ENCODE assay signal across 15 mouse cellular contexts in genomic region chr14:62561875-62562748, GRCm38 (mm10). TPM values are rescaled to one million over a fixed set of nuclear protein-coding genes. Genes with fewer than 3 reads are reported as not detected.
DNase-seq lines count a peak whose midpoint lies in the region; ATAC-seq lines count a peak whose summit lies in the region.
"Had no signal": no experiment of that assay in that cellular context is flagged by ENCODE, and none has a peak within 500 bp of the region (broad histone marks: within the 10 kb centered on the region; RNA-seq: fewer than 3 reads in every experiment).

No protein-coding gene starts in this region.

- H3K4me3 ChIP-seq in heart, embryonic 13.5 days: no peak overlapping the region
- H3K4me3 ChIP-seq in heart, embryonic 10.5 days: no peak overlapping the region
- H3K4me3 ChIP-seq: limb, embryonic 10.5 days had no signal

- intact Hi-C loops in gastrocnemius, postnatal 36 days (cut with DNase I): no loop called here

- no peak for DNase-seq in heart, embryonic 10.5 days (ENCODE audit: low spot score)
- DNase-seq in right cerebral cortex, adult 18-20 months: peak; percentile 59
- DNase-seq in right cerebral cortex, postnatal 14 days: no peak
- peak; percentile 63 to 67 for DNase-seq in layer of hippocampus, postnatal 14 days (ENCODE audit: low spot score in 2 of 2)
- no peak for DNase-seq in gastrocnemius, postnatal 4 days (ENCODE audit: low spot score in 2 of 2)
- no peak for DNase-seq in embryo, embryonic 10.5 days (ENCODE audit: low spot score)
- no peak for DNase-seq in gastrocnemius, postnatal 36 days
- DNase-seq: adrenal gland, postnatal 36 days; cerebellum, postnatal 25 days; lung, adult 18-20 months had no signal

- H3K27me3 ChIP-seq in heart, embryonic 13.5 days (replicated peaks): peaks cover 16% of the 10 kb centered on the region
- H3K27me3 ChIP-seq in heart, embryonic 10.5 days (ENCODE audit: insufficient read depth, poor library complexity, severe bottlenecking): peaks cover 7% of the 10 kb centered on the region

- peaks cover 5% of the 10 kb centered on the region for H3K4me1 ChIP-seq in heart, embryonic 13.5 days
- H3K4me1 ChIP-seq in heart, embryonic 10.5 days: peaks cover 11% of the 10 kb centered on the region; the same call in 1 of the 2 replicates
- H3K4me1 ChIP-seq: limb, embryonic 10.5 days had no signal

- no peak overlapping the region for H3K27ac ChIP-seq in heart, embryonic 13.5 days (replicated peaks)
- no peak overlapping the region for H3K27ac ChIP-seq in heart, embryonic 10.5 days
- H3K27ac ChIP-seq: limb, embryonic 10.5 days had no signal

- H3K9me3 ChIP-seq in heart, embryonic 13.5 days: no peaks in the 10 kb centered on the region
- H3K9me3 ChIP-seq in heart, embryonic 10.5 days: no peaks in the 10 kb centered on the region
- H3K9me3 ChIP-seq: limb, embryonic 10.5 days had no signal

- H3K9ac ChIP-seq in heart, embryonic 13.5 days: 0 out of 2 replicates have a peak overlapping the region, but pooled peaks have one; percentile 14

- H3K4me2 ChIP-seq in heart, embryonic 13.5 days: no peak overlapping the region

- H3K36me3 ChIP-seq in heart, embryonic 13.5 days: no peaks in the 10 kb centered on the region
- H3K36me3 ChIP-seq in heart, embryonic 10.5 days: no peaks in the 10 kb centered on the region
- H3K36me3 ChIP-seq: limb, embryonic 10.5 days had no signal

- 57% methylated on average over 17 of the region's 17 CpGs for WGBS in heart, embryonic 13.5 days
- 62% methylated on average over 17 of the region's 17 CpGs for WGBS in heart, embryonic 10.5 days

- ATAC-seq in heart, embryonic 13.5 days (ENCODE audit: extremely low read depth, insufficient number of reproducible peaks, low FRiP score, low TSS enrichment): no peak

RNA-seq across cellular contexts. Expression of gene Gm4131, which starts 4.6 kb away (rescaled TPM):
- polyA plus RNA-seq in heart, embryonic 13.5 days (2015; fragmentation: Nextera tagmentation; extraction: Ambion mirVana): not detected in 2 replicates
- not detected in 2 replicates for polyA plus RNA-seq in heart, embryonic 10.5 days (2016; fragmentation: Nextera tagmentation; extraction: Ambion mirVana)
- not detected for total RNA-seq in layer of hippocampus, postnatal 14 days (2021)
- not detected for total RNA-seq in gastrocnemius, postnatal 4 days (2021)
- not detected for total RNA-seq in gastrocnemius, postnatal 36 days (2021)
- total RNA-seq: adrenal gland, postnatal 36 days; heart, adult 8-10 months; monocyte, adult 5-6 weeks had no signal
- polyA plus RNA-seq: limb, embryonic 10.5 days; stomach, embryonic 14.5 days had no signal

RNA-seq across cellular contexts. Expression of gene Fam124a, which starts 6.6 kb away (rescaled TPM):
- 2.4 and 3.5 TPM in 2 replicates for polyA plus RNA-seq in heart, embryonic 13.5 days (2015; fragmentation: Nextera tagmentation; extraction: Ambion mirVana)
- 1.4 and 2.0 TPM in 2 replicates for polyA plus RNA-seq in heart, embryonic 10.5 days (2016; fragmentation: Nextera tagmentation; extraction: Ambion mirVana)
- total RNA-seq in layer of hippocampus, postnatal 14 days (2021): 10 to 100 TPM; 19.4 to 21.8 TPM
- 1 to 10 TPM; 4.1 to 4.3 TPM for total RNA-seq in gastrocnemius, postnatal 4 days (2021)
- total RNA-seq in gastrocnemius, postnatal 36 days (2021): 1 to 10 TPM; 1.4 to 2.5 TPM
- total RNA-seq: monocyte, adult 5-6 weeks had no signal

Comparison
In these comparisons a context has a peak if more than half of its experiments do, and no peak if none do; other contexts are left out.
1. DNase-seq: peak in right cerebral cortex, adult 18-20 months (single experiment) and layer of hippocampus, postnatal 14 days (2 of 2); none in heart, embryonic 10.5 days (single experiment), right cerebral cortex, postnatal 14 days (single experiment), gastrocnemius, postnatal 4 days (0 of 2), embryo, embryonic 10.5 days (single experiment) and gastrocnemius, postnatal 36 days (0 of 2).